Mouse (Mus musculus) brain, embryonic 14.5 days (tissue): Measurements from ENCODE around the gene Troap.

Experiments
- CTCF ChIP-seq: fragments of 200-500 bp; IDR thresholded peaks from 2 replicates; pipeline ENCODE4 v1.5.1; 2012; ENCODE audit warnings: inconsistent platforms, mild to moderate bottlenecking, moderate library complexity, borderline replicate concordance; ENCODE audit not compliant: insufficient read depth, insufficient read length; ENCODE audit errors: extremely low read depth
- POLR2A ChIP-seq: fragments of 200-500 bp; IDR thresholded peaks from 2 replicates; pipeline ENCODE4 v1.6.1; 2012; ENCODE audit warnings: mild to moderate bottlenecking, inconsistent platforms, borderline replicate concordance; ENCODE audit not compliant: poor library complexity, insufficient read depth, insufficient read length, severe bottlenecking; ENCODE audit errors: extremely low read depth

DNA sequence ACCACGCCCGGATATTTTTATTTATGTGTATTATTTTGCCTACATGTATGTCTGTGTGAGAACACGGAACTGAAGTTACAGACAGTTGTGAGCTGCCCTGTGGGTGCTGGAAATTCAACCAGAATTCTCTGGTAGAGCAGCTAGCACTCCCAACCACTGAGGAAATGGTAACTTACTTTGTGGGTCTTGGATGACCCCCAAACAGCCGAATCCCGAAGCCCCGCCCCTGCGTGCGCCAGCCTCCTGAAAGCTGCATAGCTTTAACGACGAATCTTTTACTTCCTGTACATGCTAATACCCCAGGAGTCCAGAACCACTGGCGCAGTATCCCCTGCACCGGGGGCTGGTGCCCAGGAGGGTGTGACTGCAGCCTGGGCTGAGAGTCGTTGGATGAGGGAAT is 49.0 kb upstream of the Troap start:
- TF ChIP-seq CTCF = no peak
- TF ChIP-seq POLR2A = no peak
